Mouse (Mus musculus) midbrain, postnatal 0 days (tissue): ENCODE measurements around the gene Fam47e. TPM values are rescaled to one million over a fixed set of nuclear protein-coding genes. Genes with fewer than 3 reads are reported as not detected.

Experiments used
- ATAC-seq: fragments of 200-750 bp; cut with Nextera tagmentation; 2 replicates; pipeline ENCODE4 v1.8.0; 2017; ENCODE audit warnings: moderate number of reproducible peaks, mild to moderate bottlenecking, moderate TSS enrichment, moderate library complexity; ENCODE audit not compliant: low FRiP score
- DNase-seq: peaks from one replicate; pipeline ENCODE4 v3.0.0-alpha.2; 2015; ENCODE audit warnings: low spot score
- H3K27ac ChIP-seq: fragments of 300-500 bp; sonication (generic); 2 replicates; pipeline ENCODE4 v1.5.1; 2014; ENCODE audit warnings: low read depth, mild to moderate bottlenecking, low read length, mixed read lengths
- H3K27me3 ChIP-seq: fragments of 300-500 bp; sonication (generic); 2 replicates; pipeline ENCODE4 v1.6.1; 2014; ENCODE audit warnings: low read length, control low read depth, mixed read lengths; ENCODE audit not compliant: insufficient read depth
- H3K36me3 ChIP-seq: fragments of 300-500 bp; sonication (generic); 2 replicates; pipeline ENCODE4 v1.6.1; 2014; ENCODE audit warnings: low read length, control low read depth, mixed read lengths; ENCODE audit not compliant: insufficient read depth
- H3K4me1 ChIP-seq: fragments of 300-500 bp; sonication (generic); 2 replicates; pipeline ENCODE4 v1.6.1; 2014; ENCODE audit warnings: mild to moderate bottlenecking, control low read depth, antibody characterized with exemption, low read length, mixed read lengths; ENCODE audit not compliant: insufficient read depth
- H3K4me2 ChIP-seq: fragments of 300-500 bp; sonication (generic); 2 replicates; pipeline ENCODE4 v1.6.1; 2014; ENCODE audit warnings: low read depth, mild to moderate bottlenecking, low read length, mixed read lengths; ENCODE audit not compliant: poor library complexity, severe bottlenecking
- H3K4me3 ChIP-seq: fragments of 300-500 bp; sonication (generic); 2 replicates; pipeline ENCODE4 v1.5.1; 2014; ENCODE audit warnings: low read depth, mild to moderate bottlenecking, low read length, moderate library complexity
- H3K9ac ChIP-seq: fragments of 300-500 bp; sonication (generic); replicated peaks from 2 replicates; pipeline ENCODE4 v1.6.1; 2014; ENCODE audit warnings: mild to moderate bottlenecking, low read length, moderate library complexity, mixed read lengths; ENCODE audit not compliant: poor library complexity, severe bottlenecking
- H3K9me3 ChIP-seq: fragments of 300-500 bp; sonication (generic); 2 replicates; pipeline ENCODE4 v1.6.1; 2016; ENCODE audit warnings: low read length, control low read depth
- CTCF ChIP-seq: IDR thresholded peaks from 2 replicates; pipeline ENCODE4 v1.5.1; 2016; ENCODE audit warnings: antibody characterized with exemption, mild to moderate bottlenecking
- WGBS: fragments of 180-500 bp; shearing (Covaris S2); extraction: QIAGEN DNeasy Blood & Tissue Kit; methylation state at CpG from one replicate; pipeline ENCODE4 v1.1.7; 2014; 5-methylcytosine and 5-hydroxymethylcytosine counted together
- polyA plus RNA-seq: library from polyadenylated mRNA; unstranded; fragments of >200 nt; fragmentation: Nextera tagmentation; extraction: Ambion mirVana; gene quantifications from 2 replicates; pipeline ENCODE4 v1.2.1, GENCODE M21; 2015
- total RNA-seq: library from RNA; depleted of rRNA; stranded (reverse); fragments of >200 nt; gene quantifications from 2 replicates; pipeline ENCODE4 v1.2.3, GENCODE M21; 2014

The Fam47e gene
- total and polyA plus RNA-seq, 2 experiments from 2014 or later = 1.5 to 1.9 TPM

GRCm38 (mm10) chr5:92604452-92605247 is 49.8 kb downstream of the Fam47e start:
- H3K27me3 ChIP-seq = peaks cover 4% of the 10 kb centered on the region; the same call in 1 of the 2 replicates
- no peaks in the 10 kb centered on the region for H3K9me3 ChIP-seq
- H3K4me3 ChIP-seq = no peak overlapping the region
- H3K4me2 ChIP-seq = no peak overlapping the region
- WGBS = 61% methylated on average over 10 of the region's 10 CpGs
- TF ChIP-seq CTCF = no peak
- no peak overlapping the region for H3K9ac ChIP-seq
- H3K4me1 ChIP-seq = no peaks in the 10 kb centered on the region
- ATAC-seq (0 out of 2 replicates have a peak, but pooled peaks have one; percentile 14), DNase-seq (peak; percentile 77)
- H3K27ac ChIP-seq = no peak overlapping the region
- H3K36me3 ChIP-seq = no peaks in the 10 kb centered on the region

GRCm38 (mm10) chr5:92607492-92608229 is 52.8 kb downstream of the Fam47e start:
- no peaks in the 10 kb centered on the region for H3K36me3 ChIP-seq
- H3K4me2 ChIP-seq = no peak overlapping the region
- no peaks in the 10 kb centered on the region for H3K27me3 ChIP-seq
- H3K4me3 ChIP-seq = no peak overlapping the region
- 90% methylated on average over 5 of the region's 5 CpGs for WGBS
- H3K9ac ChIP-seq = no peak overlapping the region
- ATAC-seq = no peak
- no peaks in the 10 kb centered on the region for H3K4me1 ChIP-seq
- no peaks in the 10 kb centered on the region for H3K9me3 ChIP-seq
- no peak overlapping the region for H3K27ac ChIP-seq
- no peak for TF ChIP-seq CTCF
- DNase-seq = no peak

DNA sequence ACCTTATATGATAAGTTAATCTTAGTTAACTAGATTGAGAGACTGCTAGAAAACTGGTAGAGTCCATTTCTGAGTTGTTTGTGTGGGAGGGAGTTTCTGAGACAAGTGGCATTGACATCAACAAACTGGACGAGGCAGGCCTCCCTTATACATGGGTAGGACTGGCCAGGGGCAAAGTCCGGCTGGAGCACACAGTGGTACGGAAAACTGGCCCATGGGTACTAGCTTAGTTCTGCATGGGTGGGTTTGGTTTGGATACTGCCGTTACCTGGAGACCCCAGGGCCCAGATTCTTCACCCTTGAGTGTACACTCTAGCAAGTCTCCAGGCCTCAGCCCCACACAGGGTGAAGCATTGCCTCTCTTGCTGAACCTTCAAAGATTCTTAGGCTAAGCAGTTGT is 57.9 kb downstream of the Fam47e start:
- H3K4me2 ChIP-seq = no peak overlapping the region

GRCm38 (mm10) chr5:92621883-92622282 is 67.0 kb downstream of the Fam47e start:
- ATAC-seq (no peak), DNase-seq (no peak)
- H3K27ac ChIP-seq = no peak overlapping the region
- no peak for TF ChIP-seq CTCF
- H3K27me3 ChIP-seq = no peaks in the 10 kb centered on the region
- H3K4me2 ChIP-seq = no peak overlapping the region
- H3K9me3 ChIP-seq = no peaks in the 10 kb centered on the region
- H3K36me3 ChIP-seq = no peaks in the 10 kb centered on the region
- H3K4me1 ChIP-seq = no peaks in the 10 kb centered on the region
- 68% methylated on average over 5 of the region's 5 CpGs for WGBS
- H3K4me3 ChIP-seq = no peak overlapping the region
- no peak overlapping the region for H3K9ac ChIP-seq

More for the DNA sequence above, 57.9 kb downstream of the Fam47e start:
- no peak for DNase-seq
- WGBS = 80% methylated on average over 4 of the region's 4 CpGs
- no peaks in the 10 kb centered on the region for H3K36me3 ChIP-seq
- no peaks in the 10 kb centered on the region for H3K27me3 ChIP-seq
- no peak overlapping the region for H3K4me3 ChIP-seq
- H3K9me3 ChIP-seq = no peaks in the 10 kb centered on the region
- no peak for ATAC-seq
- no peak overlapping the region for H3K27ac ChIP-seq
- H3K9ac ChIP-seq = no peak overlapping the region
- no peak for TF ChIP-seq CTCF
- H3K4me1 ChIP-seq = no peaks in the 10 kb centered on the region

DNA sequence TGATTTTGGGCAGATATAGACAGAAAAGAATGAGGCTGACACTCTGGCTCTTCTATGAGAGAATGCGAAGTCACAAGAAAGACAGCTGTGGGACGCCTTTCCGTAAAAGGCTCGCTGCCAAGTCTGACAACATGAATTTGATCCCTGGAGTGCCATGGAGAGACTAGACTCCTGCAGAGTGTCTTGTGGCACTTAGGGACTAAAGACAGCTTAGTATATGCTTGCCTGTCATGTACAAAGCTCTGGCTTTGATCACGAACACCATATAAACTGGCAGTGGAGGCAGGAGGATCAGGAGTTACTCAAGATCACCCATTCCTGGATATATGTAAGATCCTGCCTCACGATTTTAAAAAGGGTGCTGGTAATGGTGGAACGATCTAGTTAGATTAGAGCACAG is 73.0 kb downstream of the Fam47e start:
- ATAC-seq (no peak), DNase-seq (no peak)
- Histone ChIP-seq H3K9ac (no peak overlapping the region), H3K4me3 (no peak overlapping the region), H3K9me3 (no peaks in the 10 kb centered on the region), H3K4me2 (no peak overlapping the region), H3K36me3 (no peaks in the 10 kb centered on the region), H3K4me1 (no peaks in the 10 kb centered on the region), H3K27ac (no peak overlapping the region), H3K27me3 (no peaks in the 10 kb centered on the region)
- TF ChIP-seq CTCF = no peak
- 64% methylated on average over 7 of the region's 7 CpGs for WGBS

DNA sequence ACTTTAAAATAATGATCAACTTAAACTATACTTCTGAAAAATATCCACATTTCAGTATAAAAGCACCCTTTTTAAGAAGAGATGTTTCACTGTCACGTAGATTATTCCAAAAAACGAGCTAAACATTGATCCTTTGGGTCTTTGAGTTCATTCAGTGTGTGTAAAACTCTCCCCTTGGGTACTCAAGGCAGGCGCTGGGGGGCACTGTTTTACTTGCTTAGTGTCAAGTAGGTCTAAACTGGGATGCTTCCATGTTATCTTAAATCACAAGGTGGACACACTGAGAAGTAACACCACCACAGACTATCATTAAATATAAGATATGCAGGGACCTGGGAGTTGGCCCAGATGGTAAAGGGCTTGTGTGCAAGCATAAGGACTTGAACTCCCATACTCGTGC is 78.7 kb downstream of the Fam47e start:
- H3K9me3 ChIP-seq = no peaks in the 10 kb centered on the region
- DNase-seq (no peak), ATAC-seq (no peak)
- WGBS = 69% methylated on average over 4 of the region's 4 CpGs
- no peak for TF ChIP-seq CTCF
- no peaks in the 10 kb centered on the region for H3K27me3 ChIP-seq
- no peak overlapping the region for H3K4me2 ChIP-seq
- no peaks in the 10 kb centered on the region for H3K36me3 ChIP-seq
- H3K4me3 ChIP-seq = no peak overlapping the region
- no peak overlapping the region for H3K27ac ChIP-seq
- H3K9ac ChIP-seq = no peak overlapping the region
- H3K4me1 ChIP-seq = no peaks in the 10 kb centered on the region
